Mouse (Mus musculus): ENCODE data around the gene Ncor1.

- TF ChIP-seq POLR2A (IDR thresholded peaks at IDR 0.05; ENCODE audit: low read depth, low read length): no peak
- TF ChIP-seq CTCF (conservative IDR thresholded peaks at IDR 0.05; ENCODE audit: insufficient read depth, insufficient read length, low read depth, low read length): no peak
These were observed 70.0 kb downstream of the Ncor1 start for GRCm38 (mm10) chr11:62388331-62388679.

All from kidney, adult 2 months (tissue).